Mouse (Mus musculus) forebrain, embryonic 11.5 days (tissue): ENCODE measurements around the gene Rin1. TPM values are rescaled to one million over a fixed set of nuclear protein-coding genes. Genes with fewer than 3 reads are reported as not detected.
A peak's percentile ranks its signal among the peaks of the same experiment; 100 is the strongest.

Experiments used
- ATAC-seq: fragments of 200-750 bp; cut with Nextera tagmentation; replicated peaks from 2 replicates; pipeline ENCODE4 v1.8.0; 2017; ENCODE audit warnings: moderate TSS enrichment; ENCODE audit not compliant: low FRiP score
- DNase-seq: peaks from one replicate; pipeline ENCODE4 v3.0.0-alpha.2; 2017; ENCODE audit warnings: low spot score
- H3K27ac ChIP-seq: fragments of 300-500 bp; sonication (generic); 2 replicates; pipeline ENCODE4 v1.5.1; 2014; ENCODE audit warnings: low read depth, low read length
- H3K27me3 ChIP-seq: fragments of 300-500 bp; sonication (generic); 2 replicates; pipeline ENCODE4 v1.6.1; 2014; ENCODE audit warnings: mild to moderate bottlenecking, low read length, mixed read lengths; ENCODE audit not compliant: control insufficient read depth, insufficient read depth
- H3K36me3 ChIP-seq: fragments of 300-500 bp; sonication (generic); 2 replicates; pipeline ENCODE4 v1.6.1; 2014; ENCODE audit warnings: mild to moderate bottlenecking, low read length, moderate library complexity, mixed read lengths; ENCODE audit not compliant: control insufficient read depth, insufficient read depth
- H3K4me1 ChIP-seq: fragments of 300-500 bp; sonication (generic); replicated peaks from 2 replicates; pipeline ENCODE4 v1.6.1; 2014; ENCODE audit warnings: low read length, mixed read lengths; ENCODE audit not compliant: control insufficient read depth, insufficient read depth
- H3K4me2 ChIP-seq: fragments of 300-500 bp; sonication (generic); 2 replicates; pipeline ENCODE4 v1.6.1; 2014; ENCODE audit warnings: low read depth, mild to moderate bottlenecking, low read length, moderate library complexity, mixed read lengths; ENCODE audit not compliant: severe bottlenecking
- H3K4me3 ChIP-seq: fragments of 300-500 bp; sonication (generic); 2 replicates; pipeline ENCODE4 v1.5.1; 2014; ENCODE audit warnings: low read depth, low read length
- H3K9ac ChIP-seq: fragments of 300-500 bp; sonication (generic); 2 replicates; pipeline ENCODE4 v1.6.1; 2014; ENCODE audit warnings: low read length
- H3K9me3 ChIP-seq: fragments of 300-500 bp; sonication (generic); 2 replicates; pipeline ENCODE4 v1.6.1; 2016; ENCODE audit warnings: low read length, mixed read lengths; ENCODE audit not compliant: control insufficient read depth
- WGBS: fragments of 180-500 bp; shearing (Covaris S2); extraction: QIAGEN DNeasy Blood & Tissue Kit; methylation state at CpG from one replicate; pipeline ENCODE4 v1.1.7; 2014; 5-methylcytosine and 5-hydroxymethylcytosine counted together
- polyA plus RNA-seq: library from polyadenylated mRNA; unstranded; fragments of >200 nt; fragmentation: Nextera tagmentation; extraction: Ambion mirVana; gene quantifications from 2 replicates; pipeline ENCODE4 v1.2.1, GENCODE M21; 2014

The Rin1 gene
- polyA plus RNA-seq, 1 experiment from 2014 or later: 2.0 TPM

DNA sequence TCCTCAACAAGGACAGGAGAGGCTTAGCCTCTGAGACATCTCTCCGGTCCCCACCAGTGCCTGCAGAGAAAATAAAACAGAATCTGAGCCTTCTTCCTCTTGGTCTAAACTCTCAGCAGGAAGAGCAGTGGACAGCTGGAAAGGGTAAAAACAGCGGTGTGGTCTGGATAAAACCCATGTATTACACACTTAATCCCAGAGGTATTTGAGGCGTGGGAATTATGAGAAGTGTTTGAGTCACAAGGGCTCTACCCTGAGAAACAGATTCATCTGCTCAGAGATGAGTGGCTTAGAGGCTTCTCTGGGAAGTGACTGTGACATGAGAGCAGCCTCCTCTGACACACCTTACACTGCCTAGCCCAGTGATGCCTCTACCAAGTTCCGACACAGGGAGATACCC is 32.7 kb upstream of the Rin1 start:
- H3K4me3 ChIP-seq: no peak overlapping the region
- no peak overlapping the region for H3K4me2 ChIP-seq
- 83% methylated on average over 4 of the region's 4 CpGs for WGBS
- no peak for ATAC-seq
- H3K9ac ChIP-seq: no peak overlapping the region
- H3K27ac ChIP-seq: no peak overlapping the region
- no peaks in the 10 kb centered on the region for H3K36me3 ChIP-seq
- DNase-seq: no peak
- no peaks in the 10 kb centered on the region for H3K4me1 ChIP-seq
- H3K27me3 ChIP-seq: no peaks in the 10 kb centered on the region
- no peaks in the 10 kb centered on the region for H3K9me3 ChIP-seq

DNA sequence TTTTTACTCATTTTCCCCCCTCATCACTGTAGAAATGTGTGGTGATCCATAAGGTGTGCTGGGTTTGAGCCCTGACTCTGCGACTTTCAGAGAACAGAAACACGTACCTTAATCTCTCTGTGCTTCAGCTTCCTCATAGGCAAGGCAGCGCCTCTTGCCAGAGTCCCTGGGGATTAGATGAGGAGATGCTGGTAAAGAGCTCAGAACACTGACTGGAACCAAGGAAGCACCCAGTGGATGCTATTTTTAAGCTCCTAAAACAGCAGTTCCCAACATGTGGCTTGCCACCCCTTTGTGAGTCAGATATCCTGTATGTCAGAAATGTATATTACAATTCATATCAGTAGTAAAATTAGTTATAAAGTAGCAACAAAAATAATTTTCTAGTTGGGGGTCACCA is 32.1 kb upstream of the Rin1 start:
- no peak overlapping the region for H3K4me3 ChIP-seq
- no peaks in the 10 kb centered on the region for H3K4me1 ChIP-seq
- 82% methylated on average over 3 of the region's 3 CpGs for WGBS
- H3K36me3 ChIP-seq: no peaks in the 10 kb centered on the region
- no peak for ATAC-seq
- H3K27ac ChIP-seq: no peak overlapping the region
- no peaks in the 10 kb centered on the region for H3K9me3 ChIP-seq
- H3K9ac ChIP-seq: no peak overlapping the region
- H3K4me2 ChIP-seq: no peak overlapping the region
- no peaks in the 10 kb centered on the region for H3K27me3 ChIP-seq
- DNase-seq: no peak

DNA sequence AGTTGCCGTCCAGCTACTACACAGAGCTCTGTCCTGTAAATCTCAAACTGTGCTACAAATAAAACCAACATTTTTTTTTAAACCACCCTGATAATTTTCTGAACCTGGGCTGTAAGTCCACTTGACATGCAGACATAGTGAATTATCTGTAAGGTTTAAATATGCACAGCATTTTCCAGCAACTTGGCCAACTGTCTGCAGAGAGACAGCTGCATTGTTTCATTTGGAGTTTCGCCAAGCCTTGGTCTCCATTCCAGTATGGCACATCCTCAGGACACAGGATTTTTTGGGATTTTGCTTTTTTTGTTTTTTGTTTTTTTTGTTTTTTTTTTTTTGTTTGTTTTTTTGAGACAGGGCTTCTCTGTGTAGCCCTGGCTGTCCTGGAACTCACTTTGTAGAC is 28.9 kb upstream of the Rin1 start:
- DNase-seq: no peak
- ATAC-seq: no peak
- Histone ChIP-seq H3K9ac (no peak overlapping the region), H3K9me3 (no peaks in the 10 kb centered on the region), H3K27ac (no peak overlapping the region), H3K27me3 (no peaks in the 10 kb centered on the region), H3K4me2 (no peak overlapping the region), H3K36me3 (no peaks in the 10 kb centered on the region), H3K4me1 (0 out of 2 replicates have a peak, but pooled peaks cover 2% of the 10 kb centered on the region), H3K4me3 (no peak overlapping the region)
- WGBS: 91% methylated on average over 2 of the region's 2 CpGs

DNA sequence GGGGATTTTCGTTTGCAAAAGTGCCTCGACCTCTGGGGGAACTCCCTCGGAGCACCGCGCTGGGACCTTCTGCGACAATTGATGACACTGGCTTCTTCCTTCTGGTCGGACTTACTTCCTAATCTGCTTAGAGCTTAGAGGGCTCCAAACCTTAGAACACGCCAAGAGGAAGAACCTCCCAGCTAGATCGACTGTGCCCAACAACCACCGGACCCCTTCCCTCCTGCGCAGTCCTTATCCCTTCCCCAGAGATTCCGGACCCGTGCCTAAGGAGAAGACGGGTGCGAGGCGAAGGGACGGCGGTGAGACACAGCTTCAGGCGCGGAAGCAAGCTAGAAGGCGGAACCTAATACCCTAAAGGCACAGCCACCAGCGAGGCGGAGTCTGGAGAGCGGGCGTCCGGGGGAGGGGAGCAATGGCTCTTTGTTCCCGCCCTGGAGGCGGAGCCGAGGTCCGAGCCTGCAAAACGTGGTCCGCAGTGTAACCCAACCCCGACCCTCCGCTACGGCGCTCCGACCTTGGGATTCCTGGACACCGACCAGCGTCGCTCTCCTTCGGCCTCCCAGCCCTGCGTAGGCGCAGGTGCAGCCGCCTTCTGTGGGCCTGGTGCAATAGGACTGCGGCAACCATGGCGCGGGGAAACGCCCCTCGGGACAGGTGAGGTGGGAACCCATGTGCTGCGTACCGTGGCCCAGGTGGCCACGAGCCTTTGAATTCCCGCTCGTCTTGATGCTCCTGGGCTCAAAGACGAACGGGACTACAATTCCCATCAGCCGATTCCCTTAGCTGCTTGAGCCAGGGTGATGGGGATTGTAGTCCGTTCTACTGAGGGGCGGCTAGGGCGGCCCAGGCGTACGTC is 26.4 kb upstream of the Rin1 start, which contains the start of gene Slc29a2:
Gene Slc29a2 (plus strand): TSS at position 240 of the 859 bp plus-strand sequence.
- H3K36me3 ChIP-seq: no peaks in the 10 kb centered on the region; the same call in 1 of the 2 replicates
- peak; percentile 96 for ATAC-seq
- H3K4me3 ChIP-seq: peak within 1 kb of the TSS; percentile 49
- H3K4me2 ChIP-seq: peak within 1 kb of the TSS; percentile 84
- 0 out of 2 replicates have a peak, but pooled peaks cover 2% of the 10 kb centered on the region for H3K4me1 ChIP-seq
- no peaks in the 10 kb centered on the region for H3K9me3 ChIP-seq
- H3K27ac ChIP-seq: peak within 1 kb of the TSS; percentile 73
- peak within 1 kb of the TSS; percentile 82 for H3K9ac ChIP-seq
- no peaks in the 10 kb centered on the region for H3K27me3 ChIP-seq
- WGBS: under 1% methylated on average over 61 of the region's 62 CpGs
- DNase-seq: peak; percentile 96

DNA sequence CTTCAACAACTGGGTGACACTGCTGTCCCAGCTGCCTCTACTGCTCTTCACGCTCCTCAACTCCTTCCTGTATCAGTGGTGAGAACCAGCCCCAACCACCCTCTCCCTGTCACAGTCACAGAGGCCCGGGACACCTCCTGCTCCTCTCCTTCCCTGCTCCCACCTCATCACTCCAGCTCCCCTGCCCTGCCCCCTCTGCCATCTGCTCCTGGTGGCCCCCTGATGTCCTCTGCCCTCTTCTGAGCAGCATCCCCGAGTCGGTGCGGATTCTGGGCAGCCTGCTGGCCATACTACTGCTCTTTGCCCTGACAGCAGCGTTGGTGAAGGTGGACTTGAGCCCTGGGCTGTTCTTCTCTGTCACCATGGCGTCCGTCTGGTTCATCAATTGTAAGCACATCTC is 24.2 kb upstream of the Rin1 start:
- Histone ChIP-seq H3K27ac (no peak overlapping the region), H3K4me1 (0 out of 2 replicates have a peak, but pooled peaks cover 2% of the 10 kb centered on the region), H3K36me3 (no peaks in the 10 kb centered on the region; the same call in 1 of the 2 replicates), H3K4me2 (no peak overlapping the region), H3K9me3 (no peaks in the 10 kb centered on the region), H3K27me3 (no peaks in the 10 kb centered on the region), H3K4me3 (no peak overlapping the region), H3K9ac (no peak overlapping the region)
- 92% methylated on average over 8 of the region's 8 CpGs for WGBS
- DNase-seq (no peak), ATAC-seq (no peak)

DNA sequence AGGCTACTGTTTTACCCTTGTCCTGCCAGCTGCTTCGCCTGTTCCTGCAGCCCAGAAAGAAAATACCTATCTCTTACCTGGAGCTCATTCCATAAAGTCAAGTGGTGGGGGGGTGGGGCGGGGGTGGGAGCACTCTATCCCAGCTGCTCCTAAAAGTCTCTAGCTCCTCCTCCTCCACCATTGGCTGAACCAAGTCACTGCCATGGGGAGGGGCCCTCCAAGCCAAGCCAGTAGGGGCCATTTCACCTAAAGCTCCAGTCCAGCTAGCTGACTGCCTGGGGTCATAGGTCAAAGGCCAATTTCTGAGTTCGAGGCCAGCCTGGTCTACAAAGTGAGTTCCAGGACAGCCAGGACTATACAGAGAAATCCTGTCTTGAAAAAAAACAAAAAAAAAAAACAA is 17.6 kb upstream of the Rin1 start:
- WGBS: 77% methylated on average over 3 of the region's 3 CpGs
- Histone ChIP-seq H3K27ac (no peak overlapping the region), H3K27me3 (no peaks in the 10 kb centered on the region), H3K9me3 (no peaks in the 10 kb centered on the region), H3K4me3 (no peak overlapping the region), H3K4me2 (no peak overlapping the region), H3K4me1 (no peaks in the 10 kb centered on the region), H3K36me3 (no peaks in the 10 kb centered on the region; the same call in 1 of the 2 replicates), H3K9ac (no peak overlapping the region)
- no peak for DNase-seq
- ATAC-seq: no peak

DNA sequence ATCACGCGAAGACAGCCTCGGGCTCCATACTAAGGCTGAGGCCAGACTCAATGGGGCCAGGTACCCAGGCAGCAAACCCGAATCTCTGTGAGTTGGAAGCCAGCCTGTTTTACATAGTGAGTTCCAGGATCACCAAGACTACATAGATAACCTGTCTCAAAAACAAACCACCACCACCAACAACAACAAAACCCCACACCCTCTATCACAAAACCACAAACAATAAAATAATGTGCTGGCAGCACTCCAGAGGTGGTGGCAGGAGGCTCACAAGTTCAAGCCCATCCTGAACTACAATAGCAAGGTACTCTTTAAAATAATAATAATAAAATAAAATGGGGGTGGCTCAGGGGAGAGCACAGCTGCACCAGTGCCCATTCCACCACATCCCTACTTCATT is 13.7 kb upstream of the Rin1 start:
- H3K27ac ChIP-seq: no peak overlapping the region
- DNase-seq: no peak
- H3K27me3 ChIP-seq: no peaks in the 10 kb centered on the region
- WGBS: 89% methylated on average over 4 of the region's 4 CpGs
- H3K36me3 ChIP-seq: no peaks in the 10 kb centered on the region
- H3K9ac ChIP-seq: no peak overlapping the region
- no peak for ATAC-seq
- H3K4me3 ChIP-seq: no peak overlapping the region
- no peaks in the 10 kb centered on the region for H3K9me3 ChIP-seq
- H3K4me2 ChIP-seq: no peak overlapping the region
- peaks cover 13% of the 10 kb centered on the region; the same call in 1 of the 2 replicates for H3K4me1 ChIP-seq

DNA sequence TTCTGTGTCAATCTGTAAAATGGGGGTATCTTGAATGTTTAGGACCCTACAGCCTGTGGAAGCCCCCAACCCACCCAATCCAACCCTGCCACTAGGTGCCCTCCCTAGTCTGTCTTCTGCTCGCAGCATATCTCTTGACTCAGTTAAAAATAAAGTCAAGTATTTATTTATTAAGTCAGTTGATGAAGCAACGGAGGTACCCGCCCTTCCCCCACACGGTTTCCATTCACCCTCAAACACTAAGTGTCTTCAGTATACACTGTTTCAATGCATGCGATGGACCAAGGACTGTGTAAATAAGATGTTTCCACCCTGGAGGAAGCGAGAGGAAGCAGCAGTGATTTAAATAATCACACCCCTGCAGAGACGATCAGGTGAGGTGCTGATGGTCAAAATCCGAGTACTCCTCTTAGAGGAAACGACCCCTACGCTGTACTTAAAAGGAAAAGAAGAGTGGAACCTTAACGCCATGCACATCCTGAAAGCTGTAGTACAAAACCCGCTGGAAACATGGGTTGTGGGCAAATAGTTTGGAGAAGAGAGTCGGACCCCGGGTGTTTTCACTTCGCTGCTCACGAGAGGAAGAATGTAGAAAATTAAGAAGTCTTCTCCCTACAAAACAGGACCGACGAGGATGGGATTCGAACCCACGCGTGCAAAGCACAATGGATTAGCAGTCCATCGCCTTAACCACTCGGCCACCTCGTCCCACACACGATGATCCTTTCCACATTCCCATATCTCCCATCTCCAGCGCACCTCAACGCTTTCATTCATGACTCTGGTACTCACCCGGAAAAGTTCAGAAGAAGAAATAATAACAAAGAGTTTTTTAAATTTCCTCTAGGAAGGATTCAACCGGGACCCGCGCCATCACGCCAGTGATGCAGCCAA is 12.4 kb upstream of the Rin1 start:
- Histone ChIP-seq H3K9me3 (no peaks in the 10 kb centered on the region), H3K27me3 (no peaks in the 10 kb centered on the region), H3K4me1 (peaks cover 16% of the 10 kb centered on the region; the same call in 1 of the 2 replicates), H3K4me3 (peak overlapping the region; percentile 76), H3K36me3 (no peaks in the 10 kb centered on the region; the same call in 1 of the 2 replicates), H3K27ac (peak overlapping the region; percentile 78), H3K4me2 (peak overlapping the region; percentile 99), H3K9ac (peak overlapping the region; percentile 89)
- ATAC-seq (peak; percentile 65), DNase-seq (peak; percentile 94)
- 7% methylated on average over 32 of the region's 32 CpGs for WGBS
